Mouse (Mus musculus) G1E (cell line): ENCODE measurements at regions not wholly inside any gene's neighbourhood (a gene's known extent, or its start where the extent isn't known, plus 50 kb on each side); places are given as distances from the start of the nearest gene placed in this dataset.

Experiments
- CTCF ChIP-seq: IDR thresholded peaks from 2 replicates; pipeline ENCODE4 v1.5.1; 2012; ENCODE audit warnings: low read depth, low read length, inconsistent platforms, mixed read lengths
- TAL1 ChIP-seq: conservative IDR thresholded peaks from 2 replicates; pipeline ENCODE4 v1.6.1; 2012; ENCODE audit warnings: low read depth, low read length, inconsistent platforms, mixed read lengths

GRCm38 (mm10) chr9:98697155-98697554 is 95.7 kb upstream of the Mrps22 start:
- TF ChIP-seq TAL1 (no peak), CTCF (no peak)
